Mouse (Mus musculus): ENCODE measurements around the gene Sell. TPM values are rescaled to one million over a fixed set of nuclear protein-coding genes. Genes with fewer than 3 reads are reported as not detected.

The Sell gene
- polyA plus RNA-seq, 1 experiment from 2014 or later, result 10.8 TPM

- Histone ChIP-seq H3K27ac (ENCODE audit: low read depth) (no peak overlapping the region), H3K4me3 (ENCODE audit: low read depth, low read length) (no peak overlapping the region), H3K27me3 (ENCODE audit: insufficient read depth, low read length) (no peaks in the 10 kb centered on the region), H3K9ac (replicated peaks) (no peak overlapping the region), H3K4me1 (ENCODE audit: insufficient read depth) (no peaks in the 10 kb centered on the region), H3K4me2 (ENCODE audit: low read depth, low read length) (no peak overlapping the region), H3K36me3 (replicated peaks; ENCODE audit: insufficient read depth, low read length) (no peaks in the 10 kb centered on the region), H3K9me3 (ENCODE audit: low read length) (no peaks in the 10 kb centered on the region)
- ATAC-seq (no peak), DNase-seq (no peak)
- WGBS (ENCODE audit: insufficient replicate concordance), result 74% methylated on average over 5 of the region's 5 CpGs
- TF ChIP-seq CTCF (IDR thresholded peaks at IDR 0.05; ENCODE audit: low read depth) (no peak), EP300 (IDR thresholded peaks at IDR 0.05; ENCODE audit: low read depth) (no peak)
Measured at GRCm38 (mm10) chr1:164114280-164114679, 52.5 kb downstream of the Sell start.

DNA sequence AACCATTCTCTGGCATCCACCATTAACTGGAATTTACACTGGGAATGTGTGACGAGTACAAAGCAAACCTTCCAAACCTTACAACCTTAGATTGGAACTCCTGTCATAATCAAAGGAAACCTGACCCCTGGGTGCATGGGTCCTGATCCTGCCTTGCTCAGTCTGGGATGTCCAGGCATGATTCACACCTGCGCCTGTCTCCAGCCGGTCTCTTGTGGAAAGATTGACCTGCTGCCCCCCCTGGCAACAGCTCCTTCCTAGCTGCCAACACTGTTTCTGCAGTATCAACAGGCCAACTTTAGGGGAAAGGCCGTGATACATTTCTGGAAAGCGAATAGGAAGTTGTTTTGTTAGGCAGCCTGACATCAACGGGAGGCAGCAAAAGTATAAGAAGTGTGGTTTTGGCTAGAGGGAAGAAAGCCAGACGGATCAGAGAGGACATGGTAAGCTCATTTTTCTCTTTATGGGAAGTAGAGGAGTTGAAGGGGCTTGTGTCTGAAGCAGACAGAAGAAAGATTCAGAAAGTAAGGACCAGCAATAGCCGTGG lies 53.2 kb downstream of the Sell start, which contains the start of gene Selp:
Selp (plus strand) TSS at position 318 of the 547 bp plus-strand sequence.
- H3K27me3 ChIP-seq (ENCODE audit: insufficient read depth, low read length), result no peaks in the 10 kb centered on the region
- no peak within 1 kb of the TSS for H3K27ac ChIP-seq (ENCODE audit: low read depth)
- no peak for DNase-seq
- H3K9ac ChIP-seq (replicated peaks), result no peak within 1 kb of the TSS
- 50% methylated on average over 8 of the region's 8 CpGs for WGBS (ENCODE audit: insufficient replicate concordance)
- H3K4me2 ChIP-seq (ENCODE audit: low read depth, low read length), result no peak within 1 kb of the TSS
- TF ChIP-seq CTCF (IDR thresholded peaks at IDR 0.05; ENCODE audit: low read depth) (no peak), EP300 (IDR thresholded peaks at IDR 0.05; ENCODE audit: low read depth) (no peak)
- H3K36me3 ChIP-seq (replicated peaks; ENCODE audit: insufficient read depth, low read length), result no peaks in the 10 kb centered on the region
- no peaks in the 10 kb centered on the region for H3K9me3 ChIP-seq (ENCODE audit: low read length)
- no peak within 1 kb of the TSS for H3K4me3 ChIP-seq (ENCODE audit: low read depth, low read length)
- H3K4me1 ChIP-seq (ENCODE audit: insufficient read depth), result no peaks in the 10 kb centered on the region
- no peak for ATAC-seq

DNA sequence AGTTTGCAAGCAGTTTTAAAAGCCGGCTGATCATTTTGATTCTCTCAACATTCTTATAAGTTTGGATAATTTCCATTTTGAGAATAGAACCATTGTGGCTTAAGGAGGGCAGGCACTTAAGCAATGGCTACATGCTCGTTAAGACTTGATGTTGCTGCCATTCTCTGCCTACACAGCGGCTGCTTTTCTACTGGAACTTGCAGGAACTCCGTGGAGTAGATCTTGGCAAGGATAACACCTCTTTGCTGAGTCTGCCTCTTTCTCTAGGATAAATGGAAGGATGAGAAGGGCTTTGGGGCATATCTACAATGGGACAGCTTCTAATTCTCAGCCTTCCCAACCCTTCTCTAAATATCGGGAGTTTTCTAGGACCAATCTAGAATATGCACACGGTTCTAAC lies 53.9 kb downstream of the Sell start:
- Histone ChIP-seq H3K4me1 (ENCODE audit: insufficient read depth) (no peaks in the 10 kb centered on the region), H3K4me3 (ENCODE audit: low read depth, low read length) (no peak overlapping the region), H3K9me3 (ENCODE audit: low read length) (no peaks in the 10 kb centered on the region), H3K27ac (ENCODE audit: low read depth) (no peak overlapping the region), H3K9ac (replicated peaks) (no peak overlapping the region), H3K27me3 (ENCODE audit: insufficient read depth, low read length) (no peaks in the 10 kb centered on the region), H3K36me3 (replicated peaks; ENCODE audit: insufficient read depth, low read length) (no peaks in the 10 kb centered on the region), H3K4me2 (ENCODE audit: low read depth, low read length) (no peak overlapping the region)
- no peak for DNase-seq
- no peak for ATAC-seq
- WGBS (ENCODE audit: insufficient replicate concordance), result 72% methylated on average over 6 of the region's 6 CpGs
- no peak for TF ChIP-seq EP300 (IDR thresholded peaks at IDR 0.05; ENCODE audit: low read depth)
- no peak for TF ChIP-seq CTCF (IDR thresholded peaks at IDR 0.05; ENCODE audit: low read depth)

DNA sequence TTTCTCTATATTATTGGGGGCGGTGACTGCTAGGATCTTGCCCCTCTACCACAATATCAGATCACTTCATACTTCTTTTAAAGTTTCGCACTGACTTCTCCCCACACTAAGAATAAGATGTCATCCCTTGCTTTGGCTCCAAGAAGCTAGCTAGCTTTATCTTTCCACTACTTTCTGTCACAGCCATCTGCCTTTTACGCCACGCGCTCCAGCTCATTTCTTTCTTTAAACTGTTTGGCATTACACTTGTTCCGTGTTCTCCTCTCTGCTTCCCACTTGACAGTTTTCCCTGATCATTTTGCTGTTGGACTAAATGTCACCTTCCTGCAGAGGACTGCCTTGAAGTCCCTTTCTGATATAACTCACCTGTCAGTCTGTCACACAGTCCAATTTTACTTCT lies 56.1 kb downstream of the Sell start:
- TF ChIP-seq CTCF (IDR thresholded peaks at IDR 0.05; ENCODE audit: low read depth) (no peak), EP300 (IDR thresholded peaks at IDR 0.05; ENCODE audit: low read depth) (no peak)

GRCm38 (mm10) chr1:164119892-164120776 lies 58.4 kb downstream of the Sell start:
- Histone ChIP-seq H3K4me2 (ENCODE audit: low read depth, low read length) (no peak overlapping the region), H3K27ac (ENCODE audit: low read depth) (no peak overlapping the region), H3K9me3 (ENCODE audit: low read length) (no peaks in the 10 kb centered on the region), H3K36me3 (replicated peaks; ENCODE audit: insufficient read depth, low read length) (no peaks in the 10 kb centered on the region), H3K9ac (replicated peaks) (no peak overlapping the region), H3K4me3 (ENCODE audit: low read depth, low read length) (no peak overlapping the region), H3K4me1 (ENCODE audit: insufficient read depth) (no peaks in the 10 kb centered on the region), H3K27me3 (ENCODE audit: insufficient read depth, low read length) (no peaks in the 10 kb centered on the region)
- DNase-seq (no peak), ATAC-seq (no peak)
- TF ChIP-seq CTCF (IDR thresholded peaks at IDR 0.05; ENCODE audit: low read depth) (no peak), EP300 (IDR thresholded peaks at IDR 0.05; ENCODE audit: low read depth) (no peak)
- WGBS (ENCODE audit: insufficient replicate concordance), result 44% methylated on average over 3 of the region's 3 CpGs

More for the DNA sequence above, 56.1 kb downstream of the Sell start:
- H3K9me3 ChIP-seq (ENCODE audit: low read length), result no peaks in the 10 kb centered on the region
- no peak overlapping the region for H3K4me2 ChIP-seq (ENCODE audit: low read depth, low read length)
- no peaks in the 10 kb centered on the region for H3K27me3 ChIP-seq (ENCODE audit: insufficient read depth, low read length)
- no peak for ATAC-seq
- no peak overlapping the region for H3K27ac ChIP-seq (ENCODE audit: low read depth)
- H3K9ac ChIP-seq (replicated peaks), result no peak overlapping the region
- no peaks in the 10 kb centered on the region for H3K36me3 ChIP-seq (replicated peaks; ENCODE audit: insufficient read depth, low read length)
- H3K4me1 ChIP-seq (ENCODE audit: insufficient read depth), result no peaks in the 10 kb centered on the region
- WGBS (ENCODE audit: insufficient replicate concordance), result 82% methylated on average over 6 of the region's 6 CpGs
- DNase-seq, result no peak
- no peak overlapping the region for H3K4me3 ChIP-seq (ENCODE audit: low read depth, low read length)

GRCm38 (mm10) chr1:164120777-164121158 lies 59.0 kb downstream of the Sell start:
- 64% methylated on average over 3 of the region's 3 CpGs for WGBS (ENCODE audit: insufficient replicate concordance)
- no peak for TF ChIP-seq EP300 (IDR thresholded peaks at IDR 0.05; ENCODE audit: low read depth)
- no peak for TF ChIP-seq CTCF (IDR thresholded peaks at IDR 0.05; ENCODE audit: low read depth)
- no peak overlapping the region for H3K4me2 ChIP-seq (ENCODE audit: low read depth, low read length)
- DNase-seq (no peak), ATAC-seq (no peak)
- no peak overlapping the region for H3K27ac ChIP-seq (ENCODE audit: low read depth)
- no peak overlapping the region for H3K4me3 ChIP-seq (ENCODE audit: low read depth, low read length)
- no peak overlapping the region for H3K9ac ChIP-seq (replicated peaks)
- no peaks in the 10 kb centered on the region for H3K36me3 ChIP-seq (replicated peaks; ENCODE audit: insufficient read depth, low read length)
- no peaks in the 10 kb centered on the region for H3K4me1 ChIP-seq (ENCODE audit: insufficient read depth)
- no peaks in the 10 kb centered on the region for H3K27me3 ChIP-seq (ENCODE audit: insufficient read depth, low read length)
- H3K9me3 ChIP-seq (ENCODE audit: low read length), result no peaks in the 10 kb centered on the region

All from liver, postnatal 0 days (tissue).